Mouse (Mus musculus): Measurements from ENCODE around the gene Ganab. TPM values are rescaled to one million over a fixed set of nuclear protein-coding genes. Genes with fewer than 3 reads are reported as not detected.
A peak's percentile ranks its signal among the peaks of the same experiment; 100 is the strongest.

The Ganab gene
- total RNA-seq, 1 experiment from 2014 or later: 57.5 TPM

- no peak for ATAC-seq (replicated peaks; ENCODE audit: insufficient number of reproducible peaks, low FRiP score, low TSS enrichment, poor library complexity, severe bottlenecking)
Measured at GRCm38 (mm10) chr19:8950190-8950589, 52.3 kb downstream of the Ganab start.

- ATAC-seq (replicated peaks; ENCODE audit: insufficient number of reproducible peaks, low FRiP score, low TSS enrichment, poor library complexity, severe bottlenecking): no peak
Measured at GRCm38 (mm10) chr19:8952241-8952640, 54.4 kb downstream of the Ganab start.

GRCm38 (mm10) chr19:8953135-8954039 lies 55.5 kb downstream of the Ganab start, which contains the start of gene Tut1:
Tut1 (plus strand) TSS chr19:8953847.
- ATAC-seq (replicated peaks; ENCODE audit: insufficient number of reproducible peaks, low FRiP score, low TSS enrichment, poor library complexity, severe bottlenecking): peak; percentile 96

- no peak for ATAC-seq (replicated peaks; ENCODE audit: insufficient number of reproducible peaks, low FRiP score, low TSS enrichment, poor library complexity, severe bottlenecking)
Measured at GRCm38 (mm10) chr19:8954171-8954570, 56.3 kb downstream of the Ganab start.

- ATAC-seq (replicated peaks; ENCODE audit: insufficient number of reproducible peaks, low FRiP score, low TSS enrichment, poor library complexity, severe bottlenecking): no peak
Measured at GRCm38 (mm10) chr19:8962256-8962655, 64.4 kb downstream of the Ganab start.

GRCm38 (mm10) chr19:8965075-8965474 lies 67.2 kb downstream of the Ganab start:
- ATAC-seq (replicated peaks; ENCODE audit: insufficient number of reproducible peaks, low FRiP score, low TSS enrichment, poor library complexity, severe bottlenecking): no peak

GRCm38 (mm10) chr19:8965771-8966170 lies 67.9 kb downstream of the Ganab start:
- no peak for ATAC-seq (replicated peaks; ENCODE audit: insufficient number of reproducible peaks, low FRiP score, low TSS enrichment, poor library complexity, severe bottlenecking)

GRCm38 (mm10) chr19:8966198-8966589 lies 68.3 kb downstream of the Ganab start:
- no peak for ATAC-seq (replicated peaks; ENCODE audit: insufficient number of reproducible peaks, low FRiP score, low TSS enrichment, poor library complexity, severe bottlenecking)

Other genes starting within 250 kb of the Ganab start
- not detected in 3 replicates for gene Chrm1, start 234.3 kb upstream of the Ganab start, total RNA-seq (2017)
- 61.4 to 198 TPM (median 77.3 TPM) in 3 replicates for gene Slc3a2, start 174.7 kb upstream of the Ganab start, total RNA-seq (2017)
- 32.5 to 68.4 TPM (median 56.6 TPM) in 3 replicates for gene Wdr74, start 162.2 kb upstream of the Ganab start, total RNA-seq (2017)
- gene 1700092M07Rik, start 157.4 kb upstream of the Ganab start, total RNA-seq (2017): 1.9 to 2.8 TPM in 2 of 3 replicates, not detected in the other
- 105 to 173 TPM (median 138 TPM) in 3 replicates for gene Stx5a, start 156.7 kb upstream of the Ganab start, total RNA-seq (2017)
- 85.6 to 138 TPM (median 127 TPM) in 3 replicates for gene Nxf1, start 141.0 kb upstream of the Ganab start, total RNA-seq (2017)
- gene Tmem223, start 127.1 kb upstream of the Ganab start, total RNA-seq (2017): 10.2 to 19.0 TPM (median 12.6 TPM) in 3 replicates
- gene Tmem179b, start 123.6 kb upstream of the Ganab start, total RNA-seq (2017): 86.6 to 115 TPM (median 101 TPM) in 3 replicates
- 2.0 to 11.4 TPM (median 4.5 TPM) in 3 replicates for gene Taf6l, start 111.7 kb upstream of the Ganab start, total RNA-seq (2017)
- 31.6 to 48.4 TPM (median 47.3 TPM) in 3 replicates for gene Polr2g, start 99.5 kb upstream of the Ganab start, total RNA-seq (2017)
- 0.85 to 1.2 TPM (median 1.1 TPM) in 3 replicates for gene Zbtb3, start 95.5 kb upstream of the Ganab start, total RNA-seq (2017)
- gene Ttc9c, start 78.7 kb upstream of the Ganab start, total RNA-seq (2017): 40.1 to 52.8 TPM (median 48.3 TPM) in 3 replicates
- 84.4 to 149 TPM (median 101 TPM) in 3 replicates for gene Hnrnpul2, start 78.1 kb upstream of the Ganab start, total RNA-seq (2017)
- 40.4 to 54.5 TPM (median 44.1 TPM) in 3 replicates for gene AC129217.1, start 68.3 kb upstream of the Ganab start, total RNA-seq (2017)
- 25.1 to 34.8 TPM (median 30.9 TPM) in 3 replicates for gene Bscl2, start 60.6 kb upstream of the Ganab start, total RNA-seq (2017)
- gene Gng3, start 58.9 kb upstream of the Ganab start, total RNA-seq (2017): 0.39 to 0.64 TPM in 2 of 3 replicates, not detected in the other
- gene Lrrn4cl, start 47.3 kb upstream of the Ganab start, total RNA-seq (2017): 0.10 to 0.78 TPM (median 0.32 TPM) in 3 replicates
- gene Ubxn1, start 26.6 kb upstream of the Ganab start, total RNA-seq (2017): 200 to 274 TPM (median 220 TPM) in 3 replicates
- 45.0 to 55.1 TPM (median 54.5 TPM) in 3 replicates for gene Uqcc3, start 17.1 kb upstream of the Ganab start, total RNA-seq (2017)
- gene Lbhd1, start 14.3 kb upstream of the Ganab start, total RNA-seq (2017): 18.1 to 52.5 TPM (median 21.3 TPM) in 3 replicates
- gene Gm49403, start 14.1 kb upstream of the Ganab start, total RNA-seq (2017): not detected in 3 replicates
- gene 1810009A15Rik, start 9.2 kb upstream of the Ganab start, total RNA-seq (2017): 62.5 to 90.9 TPM (median 65.3 TPM) in 3 replicates
- not detected in 3 replicates for gene Gm49416, start 9.1 kb upstream of the Ganab start, total RNA-seq (2017)
- gene Ints5, start 5.1 kb upstream of the Ganab start, total RNA-seq (2017): 5.8 to 9.1 TPM (median 7.4 TPM) in 3 replicates
- 34.2 to 75.8 TPM (median 50.2 TPM) in 3 replicates for gene B3gat3, start 22.3 kb downstream of the Ganab start, total RNA-seq (2017)
- gene Rom1, start 31.3 kb downstream of the Ganab start, total RNA-seq (2017): 2.1 to 7.6 TPM (median 3.6 TPM) in 3 replicates
- gene Eml3, start 31.5 kb downstream of the Ganab start, total RNA-seq (2017): 39.3 to 101 TPM (median 62.5 TPM) in 3 replicates
- gene Mta2, start 43.8 kb downstream of the Ganab start, total RNA-seq (2017): 129 to 201 TPM (median 158 TPM) in 3 replicates
- gene Tut1, start 55.8 kb downstream of the Ganab start, total RNA-seq (2017): 14.8 to 16.9 TPM (median 16.7 TPM) in 3 replicates
- gene Eef1g, start 69.0 kb downstream of the Ganab start, total RNA-seq (2017): 313 to 352 TPM (median 341 TPM) in 3 replicates
- gene Ahnak, start 91.2 kb downstream of the Ganab start, total RNA-seq (2017): 408 to 1,020 TPM (median 414 TPM) in 3 replicates
- not detected in 3 replicates for gene Scgb1a1, start 189.9 kb downstream of the Ganab start, total RNA-seq (2017)
- gene Asrgl1, start 237.6 kb downstream of the Ganab start, total RNA-seq (2017): 6.1 to 14.4 TPM (median 7.8 TPM) in 3 replicates

All from monocyte, adult 5-6 weeks (primary cell).